16 mouse cellular contexts compared by ENCODE assay signal in genomic region chr1:165725039-165725644, GRCm38 (mm10). TPM values are rescaled to one million over a fixed set of nuclear protein-coding genes. Genes with fewer than 3 reads are reported as not detected.
DNase-seq lines count a peak whose midpoint lies in the region; ATAC-seq and TF ChIP-seq lines count a peak whose summit lies in the region.
"Had no signal": no experiment of that assay in that cellular context is flagged by ENCODE, and none has a peak within 500 bp of the region (broad histone marks: within the 10 kb centered on the region; RNA-seq: fewer than 3 reads in every experiment).

No protein-coding gene starts in this region.

- H3K4me1 ChIP-seq in heart, embryonic 13.5 days, result peaks cover 35% of the 10 kb centered on the region
- H3K4me1 ChIP-seq in kidney, embryonic 16.5 days (ENCODE audit: insufficient read depth, low read length), result peaks cover 38% of the 10 kb centered on the region
- no peaks in the 10 kb centered on the region for H3K4me1 ChIP-seq in hindbrain, postnatal 0 days (ENCODE audit: insufficient read depth, low read length)
- H3K4me1 ChIP-seq: embryonic facial prominence, embryonic 15.5 days; limb, embryonic 15.5 days; midbrain, embryonic 15.5 days had no signal

- no peak for TF ChIP-seq CTCF in hindbrain, postnatal 0 days (IDR thresholded peaks at IDR 0.05; ENCODE audit: low read depth)

- intact Hi-C loops in heart, postnatal 25 days (cut with DNase I), result no loop called here

- no peak overlapping the region for H3K4me3 ChIP-seq in heart, embryonic 13.5 days
- H3K4me3 ChIP-seq in kidney, embryonic 16.5 days (ENCODE audit: low read length), result no peak overlapping the region
- no peak overlapping the region for H3K4me3 ChIP-seq in hindbrain, postnatal 0 days (ENCODE audit: low read length)
- H3K4me3 ChIP-seq: embryonic facial prominence, embryonic 15.5 days; forebrain, embryonic 12.5 days; limb, embryonic 15.5 days; lung, embryonic 15.5 days; midbrain, embryonic 15.5 days had no signal

- no peak overlapping the region for H3K9ac ChIP-seq in heart, embryonic 13.5 days
- peak overlapping the region; percentile 42 for H3K9ac ChIP-seq in kidney, embryonic 16.5 days (replicated peaks; ENCODE audit: low read length)
- H3K9ac ChIP-seq in hindbrain, postnatal 0 days (replicated peaks; ENCODE audit: low read length), result no peak overlapping the region
- H3K9ac ChIP-seq: embryonic facial prominence, embryonic 15.5 days; forebrain, embryonic 12.5 days; limb, embryonic 15.5 days; lung, embryonic 15.5 days; midbrain, embryonic 15.5 days had no signal

- no peak for ATAC-seq in heart, embryonic 13.5 days (ENCODE audit: extremely low read depth, insufficient number of reproducible peaks, low FRiP score, low TSS enrichment)
- ATAC-seq in kidney, embryonic 16.5 days (ENCODE audit: low FRiP score, low TSS enrichment), result peak; percentile 62
- ATAC-seq in hindbrain, postnatal 0 days, result no peak
- ATAC-seq in megakaryocyte progenitor cell, adult 5-6 weeks (replicated peaks; ENCODE audit: poor library complexity), result peak; percentile 12; the same call in 1 of the 2 replicates
- ATAC-seq: CD4-positive, CD25-positive, alpha-beta regulatory T cell, adult 4 months; midbrain, embryonic 15.5 days had no signal

- H3K4me2 ChIP-seq in heart, embryonic 13.5 days, result no peak overlapping the region
- H3K4me2 ChIP-seq in kidney, embryonic 16.5 days (replicated peaks; ENCODE audit: low read depth, low read length), result no peak overlapping the region; the same call in 1 of the 2 replicates
- H3K4me2 ChIP-seq in hindbrain, postnatal 0 days (ENCODE audit: low read depth, low read length), result no peak overlapping the region
- H3K4me2 ChIP-seq: embryonic facial prominence, embryonic 15.5 days; forebrain, embryonic 12.5 days; limb, embryonic 15.5 days; lung, embryonic 15.5 days; midbrain, embryonic 15.5 days had no signal

- no peaks in the 10 kb centered on the region for H3K27me3 ChIP-seq in heart, embryonic 13.5 days (replicated peaks)
- H3K27me3 ChIP-seq in kidney, embryonic 16.5 days (ENCODE audit: insufficient read depth, low read length), result no peaks in the 10 kb centered on the region
- H3K27me3 ChIP-seq in hindbrain, postnatal 0 days (ENCODE audit: insufficient read depth, low read length), result no peaks in the 10 kb centered on the region
- H3K27me3 ChIP-seq: embryonic facial prominence, embryonic 15.5 days; forebrain, embryonic 12.5 days; limb, embryonic 15.5 days; lung, embryonic 15.5 days; midbrain, embryonic 15.5 days had no signal

- no peaks in the 10 kb centered on the region for H3K9me3 ChIP-seq in heart, embryonic 13.5 days
- H3K9me3 ChIP-seq in kidney, embryonic 16.5 days (ENCODE audit: low read length), result no peaks in the 10 kb centered on the region
- no peaks in the 10 kb centered on the region for H3K9me3 ChIP-seq in hindbrain, postnatal 0 days (ENCODE audit: low read length)
- H3K9me3 ChIP-seq: embryonic facial prominence, embryonic 15.5 days; forebrain, embryonic 12.5 days; limb, embryonic 15.5 days; lung, embryonic 15.5 days; midbrain, embryonic 15.5 days had no signal

- no peaks in the 10 kb centered on the region for H3K36me3 ChIP-seq in heart, embryonic 13.5 days
- no peaks in the 10 kb centered on the region for H3K36me3 ChIP-seq in kidney, embryonic 16.5 days (ENCODE audit: insufficient read depth, low read length)
- H3K36me3 ChIP-seq in hindbrain, postnatal 0 days (ENCODE audit: insufficient read depth, low read length), result no peaks in the 10 kb centered on the region
- H3K36me3 ChIP-seq: embryonic facial prominence, embryonic 15.5 days; forebrain, embryonic 12.5 days; limb, embryonic 15.5 days; lung, embryonic 15.5 days; midbrain, embryonic 15.5 days had no signal

- DNase-seq in heart, postnatal 25 days (ENCODE audit: low spot score), result no peak
- DNase-seq in kidney, adult 8-10 months, result no peak
- DNase-seq in hindbrain, postnatal 0 days (ENCODE audit: low spot score), result no peak
- no peak for DNase-seq in thymus, postnatal 25 days
- DNase-seq: adrenal gland, adult 2 months; cerebellum, adult 2 months; thymus, adult 18-20 months had no signal

- WGBS in heart, embryonic 13.5 days, result 68% methylated on average over 4 of the region's 4 CpGs
- WGBS in kidney, embryonic 16.5 days, result 29% methylated on average over 4 of the region's 4 CpGs
- 79% methylated on average over 4 of the region's 4 CpGs for WGBS in hindbrain, postnatal 0 days

- H3K27ac ChIP-seq in heart, embryonic 13.5 days (replicated peaks), result peak overlapping the region; percentile 37; the same call in 1 of the 2 replicates
- H3K27ac ChIP-seq in kidney, embryonic 16.5 days (ENCODE audit: low read length), result peak overlapping the region; percentile 95
- H3K27ac ChIP-seq in hindbrain, postnatal 0 days, result 0 out of 2 replicates have a peak overlapping the region, but pooled peaks have one; percentile 18
- H3K27ac ChIP-seq: embryonic facial prominence, embryonic 15.5 days; forebrain, embryonic 12.5 days; limb, embryonic 15.5 days; lung, embryonic 15.5 days; midbrain, embryonic 15.5 days had no signal

RNA-seq across cellular contexts. Expression of gene Rcsd1, which starts 15.6 kb away (rescaled TPM):
- polyA plus RNA-seq in heart, embryonic 13.5 days (2015; fragmentation: Nextera tagmentation; extraction: Ambion mirVana), result 83.9 and 95.4 TPM in 2 replicates
- 10 to 100 TPM; 79.6 to 81.5 TPM for total RNA-seq in heart, postnatal 25 days (2021)
- 54.9 and 61.4 TPM in 2 replicates for polyA plus RNA-seq in kidney, embryonic 16.5 days (2015; fragmentation: Nextera tagmentation; extraction: Ambion mirVana)
- 6.0 and 9.0 TPM in 2 replicates for total RNA-seq in hindbrain, postnatal 0 days (2014; rRNA removed)
- 8.5 and 9.2 TPM in 2 replicates for polyA plus RNA-seq in hindbrain, postnatal 0 days (2015; fragmentation: Nextera tagmentation; extraction: Ambion mirVana)
- 48.8 and 48.9 TPM in 2 replicates for total RNA-seq in megakaryocyte progenitor cell, adult 5-6 weeks (2015)
- total RNA-seq in megakaryocyte progenitor cell, adult 5-6 weeks (2017), result 110 and 111 TPM in 2 replicates

RNA-seq across cellular contexts. Expression of gene Creg1, which starts 38.4 kb away (rescaled TPM):
- polyA plus RNA-seq in heart, embryonic 13.5 days (2015; fragmentation: Nextera tagmentation; extraction: Ambion mirVana), result 105 and 110 TPM in 2 replicates
- 10 to 100 TPM; 64.4 to 68.6 TPM for total RNA-seq in heart, postnatal 25 days (2021)
- 62.2 and 63.5 TPM in 2 replicates for polyA plus RNA-seq in kidney, embryonic 16.5 days (2015; fragmentation: Nextera tagmentation; extraction: Ambion mirVana)
- total RNA-seq in hindbrain, postnatal 0 days (2014; rRNA removed), result 25.3 and 27.5 TPM in 2 replicates
- polyA plus RNA-seq in hindbrain, postnatal 0 days (2015; fragmentation: Nextera tagmentation; extraction: Ambion mirVana), result 48.0 and 48.8 TPM in 2 replicates
- total RNA-seq in megakaryocyte progenitor cell, adult 5-6 weeks (2015), result 261 and 284 TPM in 2 replicates
- 96.7 and 120 TPM in 2 replicates for total RNA-seq in megakaryocyte progenitor cell, adult 5-6 weeks (2017)

Comparison
In these comparisons a context has a peak if more than half of its experiments do, and no peak if none do; other contexts are left out.
1. ATAC-seq: peak in kidney, embryonic 16.5 days (single experiment) and megakaryocyte progenitor cell, adult 5-6 weeks (single experiment); none in heart, embryonic 13.5 days (single experiment) and hindbrain, postnatal 0 days (single experiment).
2. H3K27ac ChIP-seq: peak in every context shown above with its lines; median percentile 95 in kidney, embryonic 16.5 days; 37 in heart, embryonic 13.5 days; 18 in hindbrain, postnatal 0 days.